13 mouse cellular contexts compared by ENCODE assay signal in genomic region chr12:65173736-65174135, GRCm38 (mm10). TPM values are rescaled to one million over a fixed set of nuclear protein-coding genes. Genes with fewer than 3 reads are reported as not detected.
DNase-seq lines count a peak whose midpoint lies in the region; ATAC-seq and TF ChIP-seq lines count a peak whose summit lies in the region.
"Had no signal": no experiment of that assay in that cellular context is flagged by ENCODE, and none has a peak within 500 bp of the region (broad histone marks: within the 10 kb centered on the region; RNA-seq: fewer than 3 reads in every experiment).

No protein-coding gene starts in this region.

- no peaks in the 10 kb centered on the region for H3K27me3 ChIP-seq in heart, postnatal 0 days (ENCODE audit: control insufficient read depth, insufficient read depth, low read length)
- H3K27me3 ChIP-seq in heart, embryonic 10.5 days (ENCODE audit: insufficient read depth, poor library complexity, severe bottlenecking) = no peaks in the 10 kb centered on the region
- H3K27me3 ChIP-seq in neural tube, embryonic 12.5 days (replicated peaks) = no peaks in the 10 kb centered on the region
- no peaks in the 10 kb centered on the region for H3K27me3 ChIP-seq in neural tube, embryonic 15.5 days (replicated peaks)
- no peaks in the 10 kb centered on the region for H3K27me3 ChIP-seq in liver, embryonic 16.5 days (ENCODE audit: control insufficient read depth, insufficient read depth, low read depth, low read length)

- no peak for TF ChIP-seq EP300 in heart, postnatal 0 days (IDR thresholded peaks at IDR 0.05; ENCODE audit: low read depth)

- 89% methylated on average over 5 of the region's 5 CpGs for WGBS in heart, postnatal 0 days
- WGBS in heart, embryonic 10.5 days = 91% methylated on average over 5 of the region's 5 CpGs
- 85% methylated on average over 5 of the region's 5 CpGs for WGBS in neural tube, embryonic 12.5 days
- 90% methylated on average over 5 of the region's 5 CpGs for WGBS in neural tube, embryonic 15.5 days
- 96% methylated on average over 5 of the region's 5 CpGs for WGBS in bone marrow, adult 2 months
- 83% methylated on average over 5 of the region's 5 CpGs for WGBS in liver, embryonic 16.5 days (ENCODE audit: insufficient replicate concordance)

- no peak for TF ChIP-seq CTCF in heart, postnatal 0 days (IDR thresholded peaks at IDR 0.05; ENCODE audit: low read depth)
- TF ChIP-seq CTCF in bone marrow, adult 2 months (IDR thresholded peaks at IDR 0.05; ENCODE audit: control insufficient read depth, insufficient read depth, low read length) = no peak

- H3K36me3 ChIP-seq in heart, postnatal 0 days (replicated peaks; ENCODE audit: control insufficient read depth, insufficient read depth, low read length) = no peaks in the 10 kb centered on the region
- no peaks in the 10 kb centered on the region for H3K36me3 ChIP-seq in heart, embryonic 10.5 days
- no peaks in the 10 kb centered on the region for H3K36me3 ChIP-seq in neural tube, embryonic 12.5 days
- no peaks in the 10 kb centered on the region for H3K36me3 ChIP-seq in neural tube, embryonic 15.5 days
- no peaks in the 10 kb centered on the region for H3K36me3 ChIP-seq in liver, embryonic 16.5 days (ENCODE audit: control insufficient read depth, insufficient read depth)

- no peak overlapping the region for H3K4me3 ChIP-seq in heart, postnatal 0 days (ENCODE audit: low read depth, low read length)
- H3K4me3 ChIP-seq in heart, embryonic 10.5 days = no peak overlapping the region; the same call in 1 of the 2 replicates
- H3K4me3 ChIP-seq in neural tube, embryonic 12.5 days = no peak overlapping the region
- H3K4me3 ChIP-seq in neural tube, embryonic 15.5 days (replicated peaks) = no peak overlapping the region
- H3K4me3 ChIP-seq in bone marrow, adult 2 months (replicated peaks; ENCODE audit: control insufficient read depth, low read depth, low read length) = peak overlapping the region; percentile 55
- H3K4me3 ChIP-seq in liver, embryonic 16.5 days (ENCODE audit: low read depth, low read length) = peak overlapping the region; percentile 76

- no peaks in the 10 kb centered on the region for H3K9me3 ChIP-seq in heart, postnatal 0 days (replicated peaks; ENCODE audit: control insufficient read depth, low read length)
- H3K9me3 ChIP-seq in heart, embryonic 10.5 days = no peaks in the 10 kb centered on the region
- H3K9me3 ChIP-seq in neural tube, embryonic 12.5 days = no peaks in the 10 kb centered on the region
- no peaks in the 10 kb centered on the region for H3K9me3 ChIP-seq in neural tube, embryonic 15.5 days (replicated peaks)
- H3K9me3 ChIP-seq in liver, embryonic 16.5 days (replicated peaks; ENCODE audit: control insufficient read depth, low read length) = no peaks in the 10 kb centered on the region

- ATAC-seq in heart, postnatal 0 days (ENCODE audit: insufficient read depth, low read depth) = no peak
- ATAC-seq in neural tube, embryonic 12.5 days (ENCODE audit: low FRiP score, low read depth) = no peak
- no peak for ATAC-seq in neural tube, embryonic 15.5 days (ENCODE audit: low FRiP score)
- no peak for ATAC-seq in liver, embryonic 16.5 days (ENCODE audit: low read depth)

- DNase-seq in heart, postnatal 0 days (ENCODE audit: low spot score) = no peak
- no peak for DNase-seq in heart, embryonic 10.5 days (ENCODE audit: low spot score)
- DNase-seq in urinary bladder, postnatal 4 days (ENCODE audit: low spot score in 2 of 2) = no peak
- DNase-seq in left cerebral cortex, adult 8-10 months (ENCODE audit: low spot score in 2 of 2) = no peak

- no peak overlapping the region for H3K9ac ChIP-seq in heart, postnatal 0 days (replicated peaks; ENCODE audit: low read depth, low read length)
- no peak overlapping the region for H3K9ac ChIP-seq in neural tube, embryonic 12.5 days
- no peak overlapping the region for H3K9ac ChIP-seq in neural tube, embryonic 15.5 days (replicated peaks)
- H3K9ac ChIP-seq in liver, embryonic 16.5 days (ENCODE audit: low read depth, low read length) = no peak overlapping the region

- H3K4me1 ChIP-seq in heart, postnatal 0 days (ENCODE audit: control insufficient read depth, insufficient read depth) = no peaks in the 10 kb centered on the region
- peaks cover 12% of the 10 kb centered on the region for H3K4me1 ChIP-seq in heart, embryonic 10.5 days
- H3K4me1 ChIP-seq in neural tube, embryonic 12.5 days = peaks cover 9% of the 10 kb centered on the region
- H3K4me1 ChIP-seq in neural tube, embryonic 15.5 days = peaks cover 11% of the 10 kb centered on the region; the same call in 1 of the 2 replicates
- H3K4me1 ChIP-seq in bone marrow, adult 2 months (ENCODE audit: control insufficient read depth, insufficient read depth, low read length) = peaks cover 2% of the 10 kb centered on the region
- peaks cover 16% of the 10 kb centered on the region for H3K4me1 ChIP-seq in liver, embryonic 16.5 days (ENCODE audit: control insufficient read depth, low read depth, low read length)

- H3K4me2 ChIP-seq in heart, postnatal 0 days (ENCODE audit: low read depth, low read length) = no peak overlapping the region
- H3K4me2 ChIP-seq in neural tube, embryonic 12.5 days (replicated peaks) = peak overlapping the region; percentile 72; the same call in 1 of the 2 replicates
- no peak overlapping the region for H3K4me2 ChIP-seq in neural tube, embryonic 15.5 days
- H3K4me2 ChIP-seq in liver, embryonic 16.5 days (ENCODE audit: low read depth, low read length) = peak overlapping the region; percentile 81

- H3K27ac ChIP-seq in heart, postnatal 0 days (ENCODE audit: low read depth) = peak overlapping the region; percentile 90; the same call in 1 of the 2 replicates
- H3K27ac ChIP-seq in heart, embryonic 10.5 days = no peak overlapping the region
- H3K27ac ChIP-seq in neural tube, embryonic 12.5 days = no peak overlapping the region
- H3K27ac ChIP-seq in neural tube, embryonic 15.5 days (replicated peaks) = no peak overlapping the region
- H3K27ac ChIP-seq in bone marrow, adult 2 months (ENCODE audit: control insufficient read depth, insufficient read depth, low read depth, low read length, poor library complexity) = no peak overlapping the region
- H3K27ac ChIP-seq in liver, embryonic 16.5 days (ENCODE audit: low read length) = peak overlapping the region; percentile 99

- TF ChIP-seq POLR2A in bone marrow, adult 2 months (IDR thresholded peaks at IDR 0.05; ENCODE audit: borderline replicate concordance, control insufficient read depth, low read depth, low read length) = no peak

RNA-seq across cellular contexts. Expression of gene Mis18bp1, which starts 1.3 kb away (rescaled TPM):
- total RNA-seq in heart, postnatal 0 days (2014; rRNA removed; ENCODE audit: low replicate concordance) = 6.0 and 8.5 TPM in 2 replicates
- polyA plus RNA-seq in heart, postnatal 0 days (2015; fragmentation: Nextera tagmentation; extraction: Ambion mirVana) = 10.2 and 12.5 TPM in 2 replicates
- 41.2 and 48.9 TPM in 2 replicates for polyA plus RNA-seq in heart, embryonic 10.5 days (2016; fragmentation: Nextera tagmentation; extraction: Ambion mirVana)
- polyA plus RNA-seq in neural tube, embryonic 12.5 days (2016; fragmentation: Nextera tagmentation; extraction: Ambion mirVana) = 39.9 and 41.5 TPM in 2 replicates
- 7.4 and 18.2 TPM in 2 replicates for polyA plus RNA-seq in neural tube, embryonic 15.5 days (2015; fragmentation: Nextera tagmentation; extraction: Ambion mirVana)
- 18.3 and 28.5 TPM in 2 replicates for polyA plus RNA-seq in bone marrow, adult 2 months (2011; ENCODE audit: insufficient read depth, insufficient read length, low replicate concordance, missing spikeins)
- 33.0 and 36.1 TPM in 2 replicates for polyA plus RNA-seq in liver, embryonic 16.5 days (2015; fragmentation: Nextera tagmentation; extraction: Ambion mirVana)
- total RNA-seq in left cerebral cortex, adult 8-10 months (2022) = under 1 TPM; 0.16 to 0.42 (median 0.33) TPM

RNA-seq across cellular contexts. Expression of gene Wdr20rt, which starts 51.6 kb away (rescaled TPM):
- not detected in 2 replicates for total RNA-seq in heart, postnatal 0 days (2014; rRNA removed; ENCODE audit: low replicate concordance)
- polyA plus RNA-seq in heart, postnatal 0 days (2015; fragmentation: Nextera tagmentation; extraction: Ambion mirVana) = not detected in 2 replicates
- not detected in 2 replicates for polyA plus RNA-seq in heart, embryonic 10.5 days (2016; fragmentation: Nextera tagmentation; extraction: Ambion mirVana)
- polyA plus RNA-seq in neural tube, embryonic 12.5 days (2016; fragmentation: Nextera tagmentation; extraction: Ambion mirVana) = not detected in 2 replicates
- polyA plus RNA-seq in neural tube, embryonic 15.5 days (2015; fragmentation: Nextera tagmentation; extraction: Ambion mirVana) = not detected in 2 replicates
- polyA plus RNA-seq in bone marrow, adult 2 months (2011; ENCODE audit: insufficient read depth, insufficient read length, low replicate concordance, missing spikeins) = 2.0 TPM in 1 of 2 replicates, not detected in the other
- not detected in 2 replicates for polyA plus RNA-seq in liver, embryonic 16.5 days (2015; fragmentation: Nextera tagmentation; extraction: Ambion mirVana)
- not detected for total RNA-seq in left cerebral cortex, adult 8-10 months (2022)
- total RNA-seq: gastrocnemius, postnatal 25 days; heart, postnatal 36 days; layer of hippocampus, postnatal 10 days; liver, adult 2 months had no signal
- polyA plus RNA-seq: forebrain, embryonic 14.5 days; liver, adult 2 months had no signal

Comparison
In these comparisons a context has a peak if more than half of its experiments do, and no peak if none do; other contexts are left out.
1. H3K27ac ChIP-seq: peak in heart, postnatal 0 days (single experiment) and liver, embryonic 16.5 days (single experiment); none in heart, embryonic 10.5 days (single experiment), neural tube, embryonic 12.5 days (single experiment), neural tube, embryonic 15.5 days (single experiment) and bone marrow, adult 2 months (single experiment).
2. H3K4me2 ChIP-seq: peak in neural tube, embryonic 12.5 days (single experiment) and liver, embryonic 16.5 days (single experiment); none in heart, postnatal 0 days (single experiment) and neural tube, embryonic 15.5 days (single experiment).
3. H3K4me3 ChIP-seq: peak in bone marrow, adult 2 months (single experiment) and liver, embryonic 16.5 days (single experiment); none in heart, postnatal 0 days (single experiment), heart, embryonic 10.5 days (single experiment), neural tube, embryonic 12.5 days (single experiment) and neural tube, embryonic 15.5 days (single experiment).